Mouse (Mus musculus) bone marrow macrophage, adult 2 months (primary cell): ENCODE measurements around the gene Fkbp5.

ENCODE experiments used
- CTCF ChIP-seq: IDR thresholded peaks from 2 replicates; pipeline ENCODE4 v1.5.1; 2012; ENCODE audit warnings: low read depth, mild to moderate bottlenecking, low read length, moderate library complexity
- POLR2A ChIP-seq: IDR thresholded peaks from 2 replicates; pipeline ENCODE4 v1.6.1; 2012; ENCODE audit warnings: mild to moderate bottlenecking, low read depth, low read length, borderline replicate concordance

GRCm38 (mm10) chr17:28537881-28538280 is 20.6 kb upstream of the Fkbp5 start:
- TF ChIP-seq CTCF (no peak), POLR2A (no peak)
